Mouse (Mus musculus): ENCODE measurements around the gene Lypd4. TPM values are rescaled to one million over a fixed set of nuclear protein-coding genes. Genes with fewer than 3 reads are reported as not detected.

Gene Lypd4
- polyA plus RNA-seq, 1 experiment from 2014 or later = not detected

DNA sequence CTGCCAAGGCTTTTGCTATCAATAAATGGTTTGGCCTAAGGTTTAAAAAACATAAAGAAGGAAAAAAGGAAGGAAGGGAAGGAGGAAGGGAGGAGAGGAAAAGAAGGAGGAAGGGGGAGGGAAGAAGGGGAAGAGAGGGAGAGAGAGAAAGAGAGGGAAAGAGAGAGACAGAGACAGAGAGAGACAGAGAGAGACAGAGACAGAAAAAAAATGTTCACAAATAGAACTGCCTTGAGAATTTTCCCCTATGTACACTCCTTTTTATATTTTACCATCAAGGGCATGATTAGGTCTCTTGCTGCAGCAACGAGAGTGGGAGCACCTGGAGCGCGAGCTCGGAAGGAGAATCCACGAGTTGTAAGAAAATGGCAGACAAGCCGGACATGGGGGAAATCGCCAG lies 7.8 kb downstream of the Lypd4 start, which contains the start of gene Gm9844:
TSS of gene Gm9844 (plus strand) at position 301 of the 400 bp plus-strand sequence.
- H3K27me3 ChIP-seq (replicated peaks; ENCODE audit: control insufficient read depth, insufficient read depth, low read length) = no peaks in the 10 kb centered on the region
- DNase-seq (ENCODE audit: low spot score) = no peak
- 89% methylated on average over 7 of the region's 7 CpGs for WGBS

DNA sequence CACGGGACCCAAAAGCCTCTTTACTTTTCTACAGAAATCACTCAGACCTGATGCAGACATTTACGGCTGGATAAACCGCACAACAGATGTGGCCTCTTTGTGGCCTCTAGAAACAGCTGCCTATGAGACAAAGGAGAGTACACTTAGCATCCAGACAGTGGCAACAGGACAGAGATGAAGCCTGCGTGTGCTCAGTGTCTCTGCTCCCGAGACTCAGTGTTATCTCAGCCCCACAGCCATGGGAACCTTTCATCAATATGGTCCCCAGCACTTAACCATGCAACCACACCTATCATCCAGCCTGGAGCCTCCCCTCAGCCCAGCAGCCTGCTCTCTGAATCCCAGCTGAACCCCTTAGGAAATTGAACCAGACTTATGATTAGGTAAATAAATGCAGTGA lies 10.5 kb downstream of the Lypd4 start:
- DNase-seq (ENCODE audit: low spot score) (no peak), ATAC-seq (replicated peaks; ENCODE audit: low FRiP score, low TSS enrichment, low read depth) (no peak)
- Histone ChIP-seq H3K9me3 (ENCODE audit: control insufficient read depth, low read length) (no peaks in the 10 kb centered on the region), H3K27ac (ENCODE audit: low read depth) (no peak overlapping the region), H3K4me3 (ENCODE audit: low read depth, low read length) (no peak overlapping the region), H3K4me2 (ENCODE audit: low read length) (no peak overlapping the region), H3K27me3 (replicated peaks; ENCODE audit: control insufficient read depth, insufficient read depth, low read length) (no peaks in the 10 kb centered on the region), H3K36me3 (ENCODE audit: control insufficient read depth, insufficient read depth, low read length) (no peaks in the 10 kb centered on the region), H3K4me1 (replicated peaks; ENCODE audit: control insufficient read depth, insufficient read depth, low read length) (no peaks in the 10 kb centered on the region), H3K9ac (ENCODE audit: low read length) (no peak overlapping the region)
- 76% methylated on average over 5 of the region's 5 CpGs for WGBS

More for the DNA sequence above, 7.8 kb downstream of the Lypd4 start, which contains the start of gene Gm9844:
- H3K4me3 ChIP-seq (ENCODE audit: low read depth, low read length) = no peak within 1 kb of the TSS
- no peaks in the 10 kb centered on the region for H3K4me1 ChIP-seq (replicated peaks; ENCODE audit: control insufficient read depth, insufficient read depth, low read length)
- H3K36me3 ChIP-seq (ENCODE audit: control insufficient read depth, insufficient read depth, low read length) = no peaks in the 10 kb centered on the region
- H3K4me2 ChIP-seq (ENCODE audit: low read length) = no peak within 1 kb of the TSS
- H3K27ac ChIP-seq (ENCODE audit: low read depth) = no peak within 1 kb of the TSS
- H3K9ac ChIP-seq (ENCODE audit: low read length) = no peak within 1 kb of the TSS
- no peak for ATAC-seq (replicated peaks; ENCODE audit: low FRiP score, low TSS enrichment, low read depth)
- no peaks in the 10 kb centered on the region for H3K9me3 ChIP-seq (ENCODE audit: control insufficient read depth, low read length)

DNA sequence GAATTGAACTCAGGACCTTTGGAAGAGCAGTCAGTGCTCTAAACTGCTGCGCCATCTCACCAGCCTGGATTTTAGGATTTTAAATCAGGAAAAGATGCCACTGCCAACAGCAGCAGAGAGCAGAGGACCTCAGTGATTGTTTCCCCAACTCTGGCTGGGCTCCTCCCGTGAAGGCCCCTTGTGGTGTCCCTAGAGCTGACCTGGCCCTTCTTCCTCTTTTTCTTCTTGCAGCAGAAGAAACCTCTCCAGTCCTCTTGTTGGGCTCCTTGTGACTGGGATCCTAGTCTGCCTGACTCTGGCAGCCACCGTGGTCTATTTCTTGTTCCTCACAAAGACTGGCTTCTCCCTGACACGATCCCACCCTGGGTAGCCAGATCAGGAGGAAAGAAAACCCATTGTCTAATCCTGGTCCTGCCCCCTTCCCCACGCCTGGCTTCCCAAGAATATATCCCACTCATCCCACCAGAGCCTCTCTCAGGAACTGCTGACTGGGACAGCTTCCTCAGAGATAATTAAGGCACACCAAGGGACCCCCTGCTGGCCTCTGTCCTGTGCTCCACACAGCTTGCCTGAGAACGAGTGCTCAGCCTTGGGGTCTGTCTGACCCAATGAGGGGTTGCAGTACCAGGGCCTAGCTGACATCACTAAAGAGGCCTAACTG lies 13.2 kb downstream of the Lypd4 start:
- ATAC-seq (replicated peaks; ENCODE audit: low FRiP score, low TSS enrichment, low read depth) = no peak

DNA sequence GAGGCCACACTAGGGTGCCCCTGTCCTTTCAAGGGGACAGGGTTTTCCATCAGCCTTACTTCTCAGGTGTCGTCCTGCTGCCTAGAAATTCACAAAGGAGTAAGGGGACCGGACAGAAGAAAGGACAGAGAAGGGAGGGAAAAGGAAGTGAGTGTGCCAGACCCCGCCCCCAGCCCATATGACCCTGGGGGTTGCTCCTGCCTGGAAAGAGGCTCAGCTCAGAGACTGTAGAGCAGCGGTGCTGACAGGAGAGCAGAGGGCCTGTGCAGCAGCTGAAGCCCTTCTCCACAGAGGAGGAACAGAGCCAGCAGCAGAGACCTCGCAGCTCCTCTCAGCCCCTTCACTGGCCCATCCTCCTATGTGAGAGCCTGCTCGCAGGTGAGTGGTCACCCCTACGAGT lies 16.0 kb downstream of the Lypd4 start:
- no peaks in the 10 kb centered on the region for H3K36me3 ChIP-seq (ENCODE audit: control insufficient read depth, insufficient read depth, low read length)
- WGBS = 35% methylated on average over 7 of the region's 7 CpGs
- ATAC-seq (replicated peaks; ENCODE audit: low FRiP score, low TSS enrichment, low read depth) = no peak
- H3K27me3 ChIP-seq (replicated peaks; ENCODE audit: control insufficient read depth, insufficient read depth, low read length) = no peaks in the 10 kb centered on the region
- no peak overlapping the region for H3K4me3 ChIP-seq (ENCODE audit: low read depth, low read length)
- DNase-seq (ENCODE audit: low spot score) = no peak
- H3K27ac ChIP-seq (ENCODE audit: low read depth) = no peak overlapping the region
- H3K9me3 ChIP-seq (ENCODE audit: control insufficient read depth, low read length) = no peaks in the 10 kb centered on the region
- no peak overlapping the region for H3K4me2 ChIP-seq (ENCODE audit: low read length)
- H3K4me1 ChIP-seq (replicated peaks; ENCODE audit: control insufficient read depth, insufficient read depth, low read length) = no peaks in the 10 kb centered on the region
- H3K9ac ChIP-seq (ENCODE audit: low read length) = no peak overlapping the region

More for the DNA sequence above, 13.2 kb downstream of the Lypd4 start:
- no peaks in the 10 kb centered on the region for H3K36me3 ChIP-seq (ENCODE audit: control insufficient read depth, insufficient read depth, low read length)
- no peak overlapping the region for H3K9ac ChIP-seq (ENCODE audit: low read length)
- no peak overlapping the region for H3K4me2 ChIP-seq (ENCODE audit: low read length)
- no peak for DNase-seq (ENCODE audit: low spot score)
- H3K4me3 ChIP-seq (ENCODE audit: low read depth, low read length) = no peak overlapping the region
- no peaks in the 10 kb centered on the region for H3K27me3 ChIP-seq (replicated peaks; ENCODE audit: control insufficient read depth, insufficient read depth, low read length)
- no peak overlapping the region for H3K27ac ChIP-seq (ENCODE audit: low read depth)
- H3K9me3 ChIP-seq (ENCODE audit: control insufficient read depth, low read length) = no peaks in the 10 kb centered on the region
- 54% methylated on average over 6 of the region's 6 CpGs for WGBS
- H3K4me1 ChIP-seq (replicated peaks; ENCODE audit: control insufficient read depth, insufficient read depth, low read length) = no peaks in the 10 kb centered on the region

DNA sequence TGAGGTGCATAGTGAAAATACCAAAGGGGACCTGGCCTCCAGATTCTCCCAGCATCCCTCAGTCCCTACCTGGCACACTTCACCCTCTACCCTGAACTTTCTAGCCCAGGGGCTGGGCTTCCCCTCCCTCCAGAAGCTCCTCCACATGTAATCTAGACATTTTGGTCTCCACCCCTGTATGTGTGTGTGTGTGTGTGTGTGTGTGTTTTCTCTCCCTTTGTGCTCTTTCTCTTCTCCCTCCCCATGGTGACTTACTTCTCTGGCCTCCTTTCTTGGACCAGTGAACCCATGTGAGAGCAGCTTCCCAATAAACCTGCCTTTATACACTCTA lies 16.5 kb downstream of the Lypd4 start:
- Histone ChIP-seq H3K27me3 (replicated peaks; ENCODE audit: control insufficient read depth, insufficient read depth, low read length) (no peaks in the 10 kb centered on the region), H3K4me1 (replicated peaks; ENCODE audit: control insufficient read depth, insufficient read depth, low read length) (no peaks in the 10 kb centered on the region), H3K4me3 (ENCODE audit: low read depth, low read length) (no peak overlapping the region), H3K9ac (ENCODE audit: low read length) (no peak overlapping the region), H3K27ac (ENCODE audit: low read depth) (no peak overlapping the region), H3K36me3 (ENCODE audit: control insufficient read depth, insufficient read depth, low read length) (no peaks in the 10 kb centered on the region), H3K9me3 (ENCODE audit: control insufficient read depth, low read length) (no peaks in the 10 kb centered on the region), H3K4me2 (ENCODE audit: low read length) (no peak overlapping the region)
- DNase-seq (ENCODE audit: low spot score) (no peak), ATAC-seq (replicated peaks; ENCODE audit: low FRiP score, low TSS enrichment, low read depth) (no peak)

DNA sequence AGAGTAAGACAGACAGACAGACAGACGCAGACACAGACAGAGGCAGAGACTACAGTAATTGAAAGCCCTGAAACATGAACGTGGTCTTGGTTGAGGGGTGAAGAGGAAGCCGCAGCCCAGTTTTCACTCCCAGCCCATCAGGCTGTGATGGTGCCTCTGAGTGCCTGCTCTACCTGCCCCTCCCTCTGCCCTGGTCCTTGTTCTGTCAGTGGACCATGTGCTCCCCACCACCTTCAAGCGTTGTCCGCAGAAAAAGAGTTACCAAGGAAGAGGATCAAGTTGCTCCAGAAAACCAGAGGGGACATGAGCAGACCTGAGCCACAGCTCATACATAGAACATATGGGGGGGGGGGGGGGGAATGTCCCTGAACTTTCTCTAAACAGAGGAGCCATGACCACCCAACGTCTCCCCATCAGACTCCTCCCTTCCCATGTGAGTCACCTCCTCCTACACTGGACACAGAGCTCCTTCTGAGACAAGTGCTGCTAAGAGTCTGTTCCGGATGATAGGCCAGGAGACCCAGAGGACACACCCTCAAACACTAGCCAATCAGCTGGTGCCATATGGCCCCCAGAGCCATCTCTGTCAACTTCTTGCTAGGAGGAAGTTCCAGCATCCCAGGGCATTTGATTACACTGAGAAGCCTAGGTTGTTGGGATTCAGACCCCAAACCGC lies 17.0 kb downstream of the Lypd4 start:
- WGBS = 74% methylated on average over 8 of the region's 8 CpGs
- no peaks in the 10 kb centered on the region for H3K27me3 ChIP-seq (replicated peaks; ENCODE audit: control insufficient read depth, insufficient read depth, low read length)
- ATAC-seq (replicated peaks; ENCODE audit: low FRiP score, low TSS enrichment, low read depth) (no peak; the same call in 1 of the 2 replicates), DNase-seq (ENCODE audit: low spot score) (no peak)
- H3K4me1 ChIP-seq (replicated peaks; ENCODE audit: control insufficient read depth, insufficient read depth, low read length) = no peaks in the 10 kb centered on the region
- H3K9me3 ChIP-seq (ENCODE audit: control insufficient read depth, low read length) = no peaks in the 10 kb centered on the region
- H3K4me3 ChIP-seq (ENCODE audit: low read depth, low read length) = no peak overlapping the region
- H3K9ac ChIP-seq (ENCODE audit: low read length) = no peak overlapping the region
- H3K36me3 ChIP-seq (ENCODE audit: control insufficient read depth, insufficient read depth, low read length) = no peaks in the 10 kb centered on the region
- no peak overlapping the region for H3K4me2 ChIP-seq (ENCODE audit: low read length)
- H3K27ac ChIP-seq (ENCODE audit: low read depth) = no peak overlapping the region

DNA sequence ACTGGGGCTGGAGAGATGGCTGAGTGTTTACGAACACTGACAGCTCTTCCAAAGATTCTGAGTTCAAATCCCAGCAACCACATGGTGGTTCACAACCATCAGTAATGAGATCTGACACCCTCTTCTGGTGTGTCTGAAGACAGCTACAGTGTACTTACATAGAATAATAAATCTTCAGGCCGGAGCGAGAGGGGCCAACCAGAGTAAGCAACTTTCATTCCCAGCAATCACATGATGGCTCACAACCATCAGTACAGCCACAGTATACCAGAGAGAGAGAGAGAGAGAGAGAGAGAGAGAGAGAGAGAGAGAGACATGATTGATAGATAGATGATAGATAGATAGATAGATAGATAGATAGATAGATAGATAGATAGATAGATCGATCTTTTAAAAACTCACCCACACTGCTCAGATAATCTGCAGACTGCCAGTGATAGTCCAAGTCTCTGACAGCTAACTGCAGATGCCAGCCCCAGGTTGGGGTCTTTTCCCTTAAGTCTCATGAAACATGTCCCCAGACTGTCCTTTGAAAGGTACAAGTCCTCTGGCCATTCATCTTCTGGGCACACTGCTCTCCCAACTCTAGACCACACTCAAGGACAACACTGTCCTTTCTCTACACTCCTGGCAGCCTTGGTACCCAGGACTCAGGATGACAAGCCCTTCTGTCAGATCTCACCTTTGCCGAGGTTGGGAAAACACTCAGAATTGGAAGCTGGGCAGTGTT lies 18.0 kb downstream of the Lypd4 start:
- H3K4me2 ChIP-seq (ENCODE audit: low read length) = no peak overlapping the region
- no peak overlapping the region for H3K9ac ChIP-seq (ENCODE audit: low read length)
- H3K9me3 ChIP-seq (ENCODE audit: control insufficient read depth, low read length) = no peaks in the 10 kb centered on the region
- no peaks in the 10 kb centered on the region for H3K36me3 ChIP-seq (ENCODE audit: control insufficient read depth, insufficient read depth, low read length)
- WGBS = 77% methylated on average over 5 of the region's 5 CpGs
- DNase-seq (ENCODE audit: low spot score) = no peak
- H3K4me3 ChIP-seq (ENCODE audit: low read depth, low read length) = no peak overlapping the region
- no peak overlapping the region for H3K27ac ChIP-seq (ENCODE audit: low read depth)
- H3K27me3 ChIP-seq (replicated peaks; ENCODE audit: control insufficient read depth, insufficient read depth, low read length) = no peaks in the 10 kb centered on the region
- no peak for ATAC-seq (replicated peaks; ENCODE audit: low FRiP score, low TSS enrichment, low read depth)
- H3K4me1 ChIP-seq (replicated peaks; ENCODE audit: control insufficient read depth, insufficient read depth, low read length) = no peaks in the 10 kb centered on the region

DNA sequence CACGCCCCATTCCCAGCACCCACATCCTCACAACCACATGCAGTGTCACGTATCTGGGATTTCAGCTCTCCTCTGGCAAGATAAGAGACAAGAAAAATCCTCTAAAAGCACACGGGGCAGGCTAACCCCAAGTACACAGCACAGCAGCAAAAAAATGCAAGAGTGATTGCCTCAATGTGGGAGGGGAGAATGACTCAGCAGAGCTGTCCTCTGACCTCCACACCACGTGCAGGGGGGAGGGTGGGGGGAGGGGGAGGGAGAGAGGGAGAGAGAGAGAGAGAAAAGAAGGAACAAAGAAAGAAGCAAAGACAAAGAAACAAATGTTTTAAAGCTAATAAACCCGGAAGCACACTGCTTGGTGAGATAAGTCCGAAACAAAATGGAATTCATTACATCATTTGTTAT lies 18.8 kb downstream of the Lypd4 start:
- Histone ChIP-seq H3K9ac (ENCODE audit: low read length) (no peak overlapping the region), H3K4me1 (replicated peaks; ENCODE audit: control insufficient read depth, insufficient read depth, low read length) (no peaks in the 10 kb centered on the region), H3K27ac (ENCODE audit: low read depth) (no peak overlapping the region), H3K9me3 (ENCODE audit: control insufficient read depth, low read length) (no peaks in the 10 kb centered on the region), H3K4me2 (ENCODE audit: low read length) (no peak overlapping the region), H3K27me3 (replicated peaks; ENCODE audit: control insufficient read depth, insufficient read depth, low read length) (no peaks in the 10 kb centered on the region), H3K36me3 (ENCODE audit: control insufficient read depth, insufficient read depth, low read length) (no peaks in the 10 kb centered on the region), H3K4me3 (ENCODE audit: low read depth, low read length) (no peak overlapping the region)
- WGBS = 24% methylated on average over 6 of the region's 6 CpGs
- DNase-seq (ENCODE audit: low spot score) (peak; percentile 63), ATAC-seq (replicated peaks; ENCODE audit: low FRiP score, low TSS enrichment, low read depth) (peak; percentile 56; the same call in 1 of the 2 replicates)
